Mouse (Mus musculus): ENCODE data around the gene Plac8.
A peak's percentile ranks its signal among the peaks of the same experiment; 100 is the strongest.

Plac8 gene

DNA sequence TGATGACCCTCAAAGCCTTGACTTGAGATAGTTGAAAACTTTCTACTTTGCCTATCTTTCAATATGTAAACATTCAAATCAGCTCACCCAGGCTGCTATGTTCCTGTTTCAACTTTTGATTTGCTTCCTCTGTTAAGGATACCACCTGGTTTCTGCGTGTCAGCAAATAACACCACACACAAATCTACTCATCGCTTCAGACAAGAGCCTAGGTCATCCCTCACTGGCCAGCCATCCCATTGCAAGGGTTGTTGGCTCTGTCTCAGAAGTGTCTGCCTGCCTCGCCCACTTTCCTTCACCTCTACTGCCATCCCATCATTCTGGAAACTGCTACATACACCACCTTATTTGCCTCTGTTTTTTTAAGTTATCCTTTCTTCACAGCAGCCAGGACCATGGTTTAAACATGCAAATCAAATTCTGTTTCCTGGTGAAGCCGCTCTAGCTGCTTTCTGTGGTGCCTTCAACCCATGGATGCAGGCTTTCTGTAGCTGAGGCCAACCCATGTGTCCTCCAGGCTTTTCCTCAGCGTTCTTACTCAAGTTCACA, 6.9 kb upstream of the Plac8 start:
- no peak for DNase-seq

GRCm38 (mm10) chr5:100574771-100575170, 2.7 kb upstream of the Plac8 start:
- DNase-seq, result no peak

- DNase-seq, result no peak
Observed at GRCm38 (mm10) chr5:100573256-100573655, 1.2 kb upstream of the Plac8 start.

DNA sequence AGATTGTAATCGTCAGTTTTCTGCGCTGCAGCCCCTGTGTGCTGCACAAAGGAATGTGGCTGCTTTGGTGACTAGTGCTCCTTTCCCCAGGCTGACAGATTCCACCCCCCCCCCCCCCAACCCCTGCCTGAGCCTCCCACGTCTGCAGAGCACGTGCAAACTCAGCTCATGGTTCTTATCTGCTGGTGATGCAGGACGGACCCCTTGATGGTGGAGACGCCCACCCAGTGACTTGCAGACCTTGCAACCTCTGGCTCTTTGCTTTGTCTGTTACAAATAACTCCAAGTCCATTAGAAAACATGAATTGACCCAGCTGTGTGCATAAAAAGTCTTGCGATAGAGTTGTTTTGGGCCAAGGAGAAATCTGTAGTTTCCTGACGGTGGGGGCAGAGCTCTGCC, 1.3 kb downstream of the Plac8 start:
- no peak for DNase-seq

GRCm38 (mm10) chr5:100569997-100570595, 1.9 kb downstream of the Plac8 start:
- DNase-seq, result no peak

DNA sequence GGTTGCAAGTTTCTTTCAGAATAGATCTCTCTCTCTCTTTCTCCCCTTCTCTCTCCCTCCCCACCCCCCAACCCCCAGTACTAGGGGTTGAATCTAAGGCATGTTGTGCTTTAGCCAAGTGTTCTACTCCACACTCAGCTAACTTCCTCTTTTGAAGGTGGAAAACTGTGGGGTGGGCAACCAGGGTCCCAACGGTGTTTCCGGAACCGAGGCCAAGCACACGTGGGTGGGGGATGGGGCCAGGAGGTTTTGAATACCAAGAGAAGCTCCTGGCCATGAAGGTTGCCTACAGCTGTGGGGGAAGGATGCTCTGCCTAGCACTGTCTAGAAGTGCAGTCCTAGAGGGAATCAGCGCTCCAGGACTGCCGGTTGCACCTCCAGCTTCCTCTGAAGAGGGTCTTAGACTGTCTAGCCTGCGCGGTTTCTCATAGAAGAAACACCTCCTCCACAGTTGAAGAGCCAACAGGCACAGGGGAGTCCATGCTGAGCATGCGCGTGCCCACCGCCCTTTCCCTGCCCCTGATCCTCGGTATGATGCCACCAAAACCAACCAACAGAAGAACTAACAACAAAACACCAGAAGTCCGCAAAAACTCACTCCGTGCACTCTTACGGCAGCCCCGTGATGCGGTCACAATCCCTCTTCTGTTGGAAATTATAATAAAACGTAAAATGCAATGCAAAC, 2.7 kb downstream of the Plac8 start:
- DNase-seq, result no peak

GRCm38 (mm10) chr5:100568802-100569201, 3.2 kb downstream of the Plac8 start:
- no peak for DNase-seq

DNA sequence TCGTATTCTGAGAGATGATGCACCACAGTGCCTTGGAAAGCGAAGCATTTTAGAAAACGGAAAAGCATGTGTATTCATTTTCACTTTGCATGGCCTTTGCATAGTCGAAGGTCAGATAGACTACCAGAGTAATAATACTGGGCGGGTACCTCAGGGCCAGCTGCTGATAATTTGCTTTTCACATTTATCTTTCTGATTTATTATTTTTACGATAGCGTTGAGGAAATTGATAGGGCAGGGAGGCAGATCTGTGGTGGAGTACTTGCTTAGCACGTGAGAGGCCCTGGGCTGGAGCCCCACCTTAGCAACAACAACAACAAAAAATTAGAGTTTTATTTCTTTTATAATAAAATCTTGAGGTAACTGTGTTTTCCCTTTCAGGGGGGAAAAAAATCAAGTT, 3.9 kb downstream of the Plac8 start:
- DNase-seq, result no peak

GRCm38 (mm10) chr5:100567258-100568032, 4.6 kb downstream of the Plac8 start:
- DNase-seq, result no peak

DNA sequence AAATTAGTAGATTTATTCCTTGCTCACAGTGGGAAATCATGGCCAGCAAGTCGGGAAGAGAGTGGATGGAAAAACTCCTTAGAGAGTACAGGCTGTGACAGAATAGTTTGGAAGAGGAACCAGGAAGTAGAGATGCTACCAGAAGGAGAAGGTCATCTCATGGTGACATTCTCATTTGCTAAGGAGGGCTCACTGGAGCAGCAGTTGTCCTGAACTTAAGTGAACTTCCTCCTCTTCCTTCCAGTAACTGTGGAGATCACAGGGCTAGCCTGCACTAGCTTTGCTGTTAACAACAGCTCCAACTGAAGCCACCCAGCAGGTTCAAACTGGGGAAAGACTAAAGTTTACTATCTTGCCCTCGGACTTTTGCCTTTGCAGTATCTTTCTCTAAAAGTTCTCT, 5.2 kb downstream of the Plac8 start:
- DNase-seq, result no peak

DNA sequence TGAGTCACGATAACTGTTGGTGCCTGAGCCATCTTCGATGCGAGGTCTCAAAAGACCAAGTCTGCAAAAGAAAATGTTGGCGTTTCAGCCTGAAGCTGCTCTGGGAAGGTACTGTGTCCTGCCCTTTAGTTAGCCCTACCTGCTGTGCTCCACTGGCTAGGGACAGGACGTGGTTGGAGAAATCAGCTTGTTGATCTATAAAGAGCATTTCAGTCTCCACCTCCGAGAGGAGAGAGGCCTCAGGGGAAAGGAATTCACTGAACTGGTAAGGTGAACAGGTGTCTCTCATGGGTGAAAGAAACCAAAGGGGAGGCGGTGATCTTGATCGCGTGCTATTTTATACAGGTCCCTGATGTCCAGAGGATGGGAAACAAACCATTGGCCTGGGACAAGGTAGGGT, 9.3 kb downstream of the Plac8 start:
- no peak for DNase-seq

GRCm38 (mm10) chr5:100559357-100559756, 12.7 kb downstream of the Plac8 start:
- no peak for DNase-seq

GRCm38 (mm10) chr5:100558783-100559182, 13.3 kb downstream of the Plac8 start:
- no peak for DNase-seq

DNA sequence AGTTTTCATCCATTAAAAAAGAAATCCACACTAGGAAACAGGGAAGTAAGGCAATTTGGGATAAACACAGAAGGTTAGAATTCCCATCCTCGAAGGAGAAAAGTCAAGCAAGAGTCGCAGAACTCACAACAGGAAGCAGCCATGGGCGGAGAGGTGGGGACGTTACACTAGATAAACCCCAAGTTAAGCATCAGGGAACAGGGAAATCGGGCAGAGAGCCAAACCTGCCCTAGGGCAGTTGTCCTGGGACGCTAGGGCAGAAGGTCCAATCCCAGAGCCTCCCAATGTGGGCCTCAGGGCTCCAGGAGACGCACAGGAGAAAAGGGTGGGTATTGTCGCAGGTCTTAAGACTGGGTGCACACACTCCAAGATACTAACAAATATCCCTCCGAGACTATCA, 14.5 kb downstream of the Plac8 start:
- no peak for DNase-seq

- no peak for DNase-seq
Observed at GRCm38 (mm10) chr5:100557019-100557418, 15.0 kb downstream of the Plac8 start.

DNA sequence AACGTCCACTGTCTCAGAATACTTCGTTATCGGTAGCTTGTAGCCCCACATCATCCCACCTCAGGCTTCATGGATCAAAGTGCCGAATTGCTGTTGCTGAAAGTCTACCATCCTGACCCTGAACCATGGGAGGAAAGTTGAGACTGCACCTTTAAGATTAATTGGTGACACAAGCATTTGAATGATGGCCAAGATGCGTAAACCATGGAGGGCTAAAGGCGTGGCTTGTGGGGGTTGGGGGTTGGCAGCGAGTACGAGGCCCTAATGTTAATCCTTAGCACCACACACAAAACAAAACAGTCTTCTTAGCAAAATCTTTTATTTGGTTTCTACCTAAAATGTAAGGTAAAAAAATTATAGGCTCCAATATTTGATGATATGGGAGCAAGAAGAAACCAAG, 18.6 kb downstream of the Plac8 start:
- no peak for DNase-seq

DNA sequence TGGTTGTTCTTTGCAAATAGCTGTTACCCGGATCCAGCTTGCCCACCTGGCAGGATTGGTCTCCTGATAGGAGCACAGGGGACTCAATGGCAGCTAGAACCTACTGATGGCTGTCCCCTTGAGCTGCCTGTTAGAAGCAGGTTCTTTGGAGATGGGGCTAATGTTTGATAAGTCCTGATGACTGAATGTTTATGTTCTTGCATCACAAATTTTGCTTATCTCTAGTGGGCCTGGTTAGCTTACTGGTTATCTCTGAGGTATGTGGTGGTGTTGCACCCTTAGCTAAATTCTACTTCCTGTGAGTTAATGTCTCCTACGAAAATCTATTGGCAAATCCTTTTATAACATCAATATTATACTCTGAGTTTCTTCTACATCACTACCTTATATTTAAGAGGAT, 20.1 kb downstream of the Plac8 start:
- DNase-seq, result no peak

GRCm38 (mm10) chr5:100550151-100550550, 21.9 kb downstream of the Plac8 start:
- DNase-seq, result no peak

- no peak for DNase-seq
Observed at GRCm38 (mm10) chr5:100549311-100549710, 22.7 kb downstream of the Plac8 start.

DNA sequence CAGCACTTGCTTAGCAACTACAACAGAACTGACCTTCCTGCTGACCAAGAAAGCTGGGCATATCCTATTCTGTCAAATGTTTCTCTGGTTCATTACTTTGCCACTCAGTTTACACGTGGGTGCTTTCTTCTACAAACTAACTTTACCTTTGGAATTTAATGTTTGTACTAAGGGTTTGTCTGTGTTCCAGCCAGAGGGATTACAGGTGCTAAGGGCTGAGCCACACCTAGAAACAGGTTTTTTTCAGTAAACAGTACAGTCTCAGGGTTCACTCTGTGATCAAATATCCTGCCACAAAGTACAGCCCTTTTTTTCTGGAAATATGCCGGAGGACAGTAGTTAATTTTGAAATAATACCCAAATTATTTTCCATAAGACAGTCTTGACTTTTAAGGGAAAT, 23.8 kb downstream of the Plac8 start:
- DNase-seq, result no peak

DNA sequence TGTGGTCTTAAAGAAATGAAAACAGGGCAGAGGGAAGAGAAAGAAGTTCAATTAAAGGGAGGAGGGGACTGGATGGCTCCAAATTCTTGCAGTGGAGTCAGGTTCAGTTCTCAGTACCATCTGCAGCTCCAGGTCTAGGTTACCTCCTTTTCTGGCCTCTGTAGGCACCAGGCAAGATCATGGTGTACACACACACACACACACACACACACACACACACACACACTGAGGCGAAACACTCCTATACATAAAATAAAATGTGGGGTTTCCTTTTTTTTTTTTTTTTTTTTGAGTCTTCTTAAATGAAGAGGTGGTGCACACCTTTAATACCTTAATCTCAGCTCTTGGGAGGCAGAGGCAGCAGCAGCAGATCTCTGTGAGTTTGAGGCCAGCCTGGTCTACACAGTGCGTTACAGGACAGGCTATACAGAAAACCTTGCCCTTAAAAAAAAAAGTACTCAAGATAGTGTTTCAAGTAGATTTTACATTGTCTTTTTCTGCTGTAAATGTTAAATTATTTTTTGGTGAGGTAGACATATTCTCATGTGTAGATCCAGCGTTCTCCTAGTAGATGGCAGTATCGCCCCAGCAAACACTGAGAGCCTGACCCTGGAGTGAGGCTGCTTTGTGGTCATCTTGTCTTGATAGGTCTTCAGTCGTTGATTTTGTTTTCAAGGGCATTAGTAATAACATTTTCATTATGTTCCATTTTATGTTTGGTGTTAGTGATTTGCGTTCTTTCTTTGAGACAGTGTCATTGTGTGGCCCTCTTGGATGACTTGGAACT, 25.6 kb downstream of the Plac8 start:
- no peak for DNase-seq

GRCm38 (mm10) chr5:100536638-100537037, 35.4 kb downstream of the Plac8 start:
- DNase-seq, result peak in 1 of 2 experiments; percentile 27

DNA sequence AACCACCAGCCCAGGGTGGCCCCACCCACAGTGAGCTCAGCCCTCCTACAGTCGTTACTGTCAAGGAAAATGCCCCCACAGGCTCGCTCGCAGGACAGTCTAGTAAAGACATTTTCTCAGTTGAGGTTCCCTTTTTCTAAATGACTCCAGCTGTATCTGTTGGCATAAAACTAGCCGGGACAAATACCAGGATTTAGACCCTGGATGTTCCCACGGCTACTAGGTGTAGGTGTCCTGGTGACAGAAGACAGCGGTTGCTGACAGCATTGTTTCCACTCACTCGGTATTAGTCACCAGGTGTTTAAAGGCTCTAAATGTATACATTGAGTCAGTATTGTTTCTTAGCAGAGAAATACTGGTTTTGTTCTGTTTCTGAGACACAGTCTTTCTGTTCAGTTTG, 36.2 kb downstream of the Plac8 start:
- no peak for DNase-seq
